Mouse (Mus musculus): ENCODE measurements around the gene Vsig8.

Vsig8 gene

DNA sequence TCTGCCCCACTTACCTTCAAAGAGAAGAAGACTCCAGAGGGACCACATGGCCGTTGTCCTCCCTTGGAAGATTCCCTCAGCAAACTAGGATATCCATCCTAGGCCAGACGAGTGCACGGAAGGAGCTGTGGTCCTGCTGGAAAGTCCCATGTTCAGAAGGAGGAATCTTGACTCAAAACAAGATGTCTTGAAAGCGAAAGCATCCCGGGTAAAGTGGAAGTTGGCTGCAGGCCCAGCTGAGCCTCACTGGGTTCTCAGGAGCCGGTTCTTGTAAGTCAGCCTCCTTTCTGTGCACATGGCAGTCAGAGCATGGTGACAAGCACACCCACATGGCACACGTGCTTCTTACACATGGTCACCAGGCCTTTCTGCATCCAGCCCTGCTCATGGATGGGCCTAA lies 34.6 kb downstream of the Vsig8 start, which contains the start of gene Slamf8:
TSS of gene Slamf8 (minus strand) at position 184 of the 400 bp plus-strand sequence.
- no peak for DNase-seq (ENCODE audit: low spot score)

DNA sequence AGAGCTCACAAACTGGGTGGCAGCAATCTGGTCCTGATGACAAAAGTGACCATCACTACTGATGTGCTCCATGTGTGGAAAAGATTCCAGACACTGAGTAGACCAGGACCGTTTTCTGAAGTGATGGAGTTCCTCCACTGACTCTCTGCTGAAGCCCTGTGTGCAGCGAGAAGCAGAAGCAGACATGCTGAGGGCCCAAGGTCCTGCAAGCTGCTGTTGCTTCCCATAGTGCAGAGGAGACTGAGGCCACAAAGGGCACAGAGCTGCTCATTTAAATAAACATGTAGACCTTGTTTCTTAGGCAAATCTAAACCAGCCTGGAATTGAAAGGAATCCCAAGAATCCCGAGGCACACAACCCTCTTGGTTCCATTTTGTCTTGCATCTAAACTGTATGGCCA lies 37.6 kb downstream of the Vsig8 start:
- DNase-seq (ENCODE audit: low spot score) = no peak

DNA sequence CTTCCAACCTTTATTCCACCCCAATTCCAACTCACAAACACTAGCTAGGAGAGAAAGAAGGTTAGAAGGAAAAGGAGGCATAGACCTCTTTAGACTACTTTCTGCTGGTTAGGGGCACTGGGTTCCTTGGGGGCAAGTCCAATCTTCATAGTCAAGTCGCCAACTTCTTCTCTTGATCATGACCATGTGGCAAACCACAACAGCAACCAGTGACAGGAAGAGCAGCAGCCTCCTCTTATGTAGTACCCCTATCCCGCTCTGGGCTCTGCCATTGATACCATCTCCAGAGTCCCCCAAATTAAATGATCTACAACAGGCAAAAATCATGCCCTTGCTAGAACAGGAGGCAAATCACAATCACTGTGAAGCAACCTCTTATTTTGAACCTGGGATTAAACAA lies 38.2 kb downstream of the Vsig8 start:
- DNase-seq (ENCODE audit: low spot score) = no peak

DNA sequence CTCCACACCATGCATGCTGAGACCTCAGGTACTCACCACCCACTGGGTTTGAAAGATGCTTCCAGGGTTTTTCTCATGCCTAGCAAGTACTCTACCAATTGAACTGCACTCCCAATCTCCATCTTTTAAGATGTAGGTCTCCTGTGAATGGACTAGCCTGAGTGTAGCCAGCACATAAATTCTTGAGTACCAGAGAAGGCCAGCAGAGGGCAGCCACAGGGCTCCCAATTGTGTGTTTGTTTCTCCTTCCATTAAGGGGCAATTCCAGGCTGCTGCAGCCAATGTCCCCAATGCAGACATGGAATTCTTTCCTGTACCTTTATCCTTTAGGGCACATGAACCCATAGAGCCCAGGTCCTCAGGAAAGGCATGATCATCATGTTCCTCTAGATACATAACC lies 38.8 kb downstream of the Vsig8 start:
- no peak for DNase-seq (ENCODE audit: low spot score)

DNA sequence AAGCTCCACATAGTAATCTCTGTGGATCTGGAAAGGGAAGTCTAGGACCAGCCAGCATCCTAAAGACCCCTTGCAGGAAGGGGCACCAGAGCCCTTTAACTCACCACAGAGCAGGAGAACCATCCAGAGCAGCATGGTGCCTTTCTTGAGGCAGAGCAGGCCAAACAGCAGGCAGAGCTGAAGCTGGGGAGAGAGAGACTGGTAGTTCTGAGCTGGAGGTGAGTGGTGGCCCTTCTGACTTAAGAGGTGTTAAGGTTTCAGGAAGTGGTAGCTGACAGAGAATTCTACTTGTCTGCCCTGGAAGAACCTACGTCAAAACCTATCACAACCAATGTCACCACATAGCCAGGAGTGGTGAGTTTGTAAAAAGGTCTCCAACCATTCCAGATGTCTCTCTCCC lies 46.6 kb downstream of the Vsig8 start, which contains the start of gene Fcrl6:
TSS of gene Fcrl6 (minus strand) at position 226 of the 400 bp plus-strand sequence.
- DNase-seq (ENCODE audit: low spot score) = no peak

DNA sequence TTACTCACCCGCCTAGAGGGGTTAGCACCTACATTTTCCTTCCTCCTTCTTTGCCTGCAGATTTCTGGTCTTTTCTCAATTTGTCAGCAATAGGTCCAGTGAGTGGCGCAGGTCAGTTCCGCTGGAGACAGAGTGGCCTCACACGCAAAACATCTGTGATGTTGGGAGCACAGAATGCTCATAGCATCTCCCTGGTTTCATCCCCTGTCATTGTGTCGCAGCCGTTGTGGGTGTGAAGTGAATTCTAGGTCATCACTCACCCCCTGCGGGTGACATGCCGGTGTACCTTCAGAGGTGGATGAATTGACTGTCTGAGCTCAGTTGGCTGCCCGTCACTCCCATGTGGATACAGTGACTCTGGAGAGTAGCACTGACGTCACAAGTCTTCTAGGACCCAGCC lies 55.6 kb downstream of the Vsig8 start:
- DNase-seq (ENCODE audit: low spot score) = no peak

DNA sequence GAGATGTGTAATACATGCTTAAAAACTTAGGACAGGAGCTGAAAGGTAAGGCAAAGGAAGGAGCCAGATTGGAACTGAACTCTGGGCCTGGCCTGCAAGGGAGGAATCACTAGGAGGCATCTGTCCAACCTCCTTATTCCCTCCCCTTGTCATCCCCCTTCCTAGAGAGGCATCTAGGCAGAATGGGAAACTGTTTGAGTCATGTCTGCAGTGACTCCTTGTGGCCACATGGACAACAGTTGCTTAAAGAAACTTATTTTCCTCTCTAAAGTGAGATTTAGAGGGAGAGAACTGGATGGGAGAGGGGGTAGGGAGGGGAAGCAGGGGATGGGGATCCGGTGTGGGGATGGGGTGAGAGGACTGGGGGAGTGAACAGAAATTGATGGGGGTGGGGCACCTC lies 57.0 kb downstream of the Vsig8 start:
- DNase-seq (ENCODE audit: low spot score) = no peak
